Mouse (Mus musculus): Measurements from ENCODE around the gene Zfp653. TPM values are rescaled to one million over a fixed set of nuclear protein-coding genes. Genes with fewer than 3 reads are reported as not detected.
"Not testable (repeated sequence)": the region's sequence is repeated elsewhere in the genome, so short reads cannot be mapped to it uniquely, and the experiment has no call there.

Gene Zfp653
- polyA plus RNA-seq, 1 experiment from 2014 or later: 9.8 TPM

DNA sequence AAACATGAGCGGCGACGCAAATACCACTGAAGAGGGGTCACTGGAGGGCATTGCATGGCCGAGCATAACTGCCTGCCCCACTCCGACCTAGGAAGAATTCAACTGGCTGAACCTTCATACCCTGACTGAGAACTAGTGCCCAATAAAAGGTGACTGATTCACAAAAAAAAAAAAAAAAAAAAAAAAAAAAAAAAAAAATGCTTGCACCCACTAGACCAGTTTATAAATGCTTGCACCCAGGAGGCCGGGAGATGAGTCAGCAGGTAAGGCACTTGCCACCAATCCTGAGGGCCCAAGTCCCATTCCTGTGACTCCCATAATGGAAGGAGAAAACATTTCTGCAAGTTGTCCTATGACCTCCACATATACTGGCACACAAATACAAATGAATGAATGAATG is 21.6 kb upstream of the Zfp653 start:
- WGBS: 82% methylated on average over 6 of the region's 6 CpGs
- Histone ChIP-seq H3K4me1 (replicated peaks) (0 out of 2 replicates have a peak, but pooled peaks cover 10% of the 10 kb centered on the region), H3K4me2 (no peak overlapping the region), H3K27ac (ENCODE audit: poor library complexity, severe bottlenecking) (no peak overlapping the region), H3K27me3 (replicated peaks) (no peaks in the 10 kb centered on the region), H3K9ac (no peak overlapping the region), H3K4me3 (no peak overlapping the region), H3K9me3 (replicated peaks) (no peaks in the 10 kb centered on the region), H3K36me3 (no peaks in the 10 kb centered on the region)
- ATAC-seq (ENCODE audit: insufficient number of reproducible peaks, low FRiP score): no peak

DNA sequence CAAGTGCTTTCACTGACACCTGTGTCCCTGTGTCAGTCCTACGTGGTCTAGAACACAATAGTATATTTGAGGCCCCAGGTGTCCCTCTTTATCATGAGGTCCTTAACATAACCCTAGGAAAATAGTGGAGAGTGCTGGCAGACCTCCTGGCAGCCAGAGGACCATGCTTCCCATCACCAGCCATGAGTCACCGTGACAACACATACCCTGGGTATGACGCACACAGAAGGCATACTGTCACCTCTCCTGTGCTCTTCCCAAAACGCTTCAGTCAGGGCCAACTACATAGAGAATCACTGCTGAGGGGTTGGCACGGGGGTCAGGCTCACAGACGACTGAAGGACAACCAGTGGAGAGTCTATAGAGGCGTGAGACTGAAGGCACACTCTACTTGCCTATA is 18.8 kb upstream of the Zfp653 start:
- no peaks in the 10 kb centered on the region for H3K27me3 ChIP-seq (replicated peaks)
- H3K4me3 ChIP-seq: no peak overlapping the region
- no peak overlapping the region for H3K4me2 ChIP-seq
- 76% methylated on average over 7 of the region's 7 CpGs for WGBS
- H3K27ac ChIP-seq (ENCODE audit: poor library complexity, severe bottlenecking): no peak overlapping the region
- peaks cover 19% of the 10 kb centered on the region for H3K4me1 ChIP-seq (replicated peaks)
- ATAC-seq (ENCODE audit: insufficient number of reproducible peaks, low FRiP score): no peak
- H3K9me3 ChIP-seq (replicated peaks): no peaks in the 10 kb centered on the region
- H3K9ac ChIP-seq: no peak overlapping the region
- H3K36me3 ChIP-seq: no peaks in the 10 kb centered on the region

DNA sequence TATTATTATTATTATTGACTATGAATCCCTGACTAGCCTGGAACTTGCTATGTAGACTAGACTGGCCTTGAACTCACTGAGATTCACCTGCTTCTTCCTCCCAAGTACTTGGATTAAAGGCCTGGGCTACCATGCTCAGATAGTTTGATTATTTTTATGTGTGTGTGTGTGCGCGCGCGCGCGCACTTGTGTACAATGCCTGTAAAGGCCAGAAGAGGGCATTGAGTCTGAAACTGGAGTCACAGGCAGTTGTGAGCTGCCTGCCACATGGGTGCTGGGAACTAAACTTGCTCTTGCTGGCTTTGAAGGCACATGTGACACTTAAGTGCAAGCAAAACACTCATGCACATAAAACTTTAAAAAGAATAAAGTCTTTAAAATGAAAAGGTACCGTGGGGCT is 18.1 kb upstream of the Zfp653 start:
- Histone ChIP-seq H3K4me2 (no peak overlapping the region), H3K4me1 (replicated peaks) (peaks cover 19% of the 10 kb centered on the region), H3K27ac (ENCODE audit: poor library complexity, severe bottlenecking) (no peak overlapping the region), H3K36me3 (no peaks in the 10 kb centered on the region), H3K4me3 (no peak overlapping the region), H3K27me3 (replicated peaks) (no peaks in the 10 kb centered on the region), H3K9ac (no peak overlapping the region), H3K9me3 (replicated peaks) (no peaks in the 10 kb centered on the region)
- 99% methylated on average over 7 of the region's 7 CpGs for WGBS
- ATAC-seq (ENCODE audit: insufficient number of reproducible peaks, low FRiP score): no peak

DNA sequence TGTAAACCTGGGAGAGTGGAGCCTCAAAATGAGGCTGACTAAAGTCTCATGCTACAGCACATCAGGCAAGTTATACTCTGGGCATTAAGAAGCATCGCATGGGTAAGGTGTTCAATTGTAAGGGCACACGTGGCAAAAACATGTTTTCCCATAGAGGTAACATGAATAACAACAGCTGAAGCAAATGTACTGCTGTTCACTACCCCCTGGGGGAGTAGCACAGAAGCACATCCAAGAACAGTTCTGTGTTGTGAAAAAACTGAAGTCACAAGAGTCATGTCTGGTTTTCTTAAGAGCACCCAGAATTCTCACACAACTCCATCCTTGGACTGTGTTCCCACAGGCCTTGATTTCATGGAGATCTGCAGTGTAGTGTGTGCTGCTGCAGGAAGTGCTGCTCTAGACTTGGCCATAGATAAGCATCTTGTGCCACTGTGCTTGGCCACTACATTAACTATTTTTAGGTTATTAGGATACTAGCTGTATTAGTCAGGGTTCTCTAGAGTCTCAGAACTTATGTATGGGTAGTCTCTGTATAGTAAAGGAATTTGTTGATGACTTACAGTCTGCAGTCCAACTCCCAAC is 15.9 kb upstream of the Zfp653 start:
- 81% methylated on average over 2 of the region's 2 CpGs for WGBS
- no peak overlapping the region for H3K27ac ChIP-seq (ENCODE audit: poor library complexity, severe bottlenecking)
- no peaks in the 10 kb centered on the region for H3K27me3 ChIP-seq (replicated peaks)
- no peak for ATAC-seq (ENCODE audit: insufficient number of reproducible peaks, low FRiP score)
- peaks cover 11% of the 10 kb centered on the region; the same call in 1 of the 2 replicates for H3K36me3 ChIP-seq
- peaks cover 19% of the 10 kb centered on the region for H3K4me1 ChIP-seq (replicated peaks)
- no peak overlapping the region for H3K4me3 ChIP-seq
- H3K9ac ChIP-seq: no peak overlapping the region
- H3K9me3 ChIP-seq (replicated peaks): no peaks in the 10 kb centered on the region
- H3K4me2 ChIP-seq: no peak overlapping the region

DNA sequence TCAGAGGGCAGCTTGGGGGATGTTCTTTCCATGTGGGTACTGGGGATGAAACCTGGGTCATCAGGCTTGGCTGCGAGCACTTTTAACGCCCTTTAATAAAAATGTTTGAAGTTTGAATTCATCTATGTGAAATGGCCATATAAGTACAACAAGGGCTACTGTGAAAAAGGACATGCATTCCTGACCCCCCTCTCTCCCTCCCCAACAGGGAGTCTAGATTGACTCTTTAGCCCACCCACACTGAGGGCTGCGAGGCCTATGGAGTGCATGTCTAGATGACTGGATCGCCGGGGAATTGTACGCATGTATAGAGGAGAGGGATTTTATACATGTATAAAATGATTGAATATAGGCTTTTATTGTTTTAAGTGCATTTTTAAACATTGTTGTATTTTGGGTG is 14.8 kb upstream of the Zfp653 start:
- 77% methylated on average over 6 of the region's 6 CpGs for WGBS
- H3K9ac ChIP-seq: peak overlapping the region; percentile 82
- no peak for ATAC-seq (ENCODE audit: insufficient number of reproducible peaks, low FRiP score)

DNA sequence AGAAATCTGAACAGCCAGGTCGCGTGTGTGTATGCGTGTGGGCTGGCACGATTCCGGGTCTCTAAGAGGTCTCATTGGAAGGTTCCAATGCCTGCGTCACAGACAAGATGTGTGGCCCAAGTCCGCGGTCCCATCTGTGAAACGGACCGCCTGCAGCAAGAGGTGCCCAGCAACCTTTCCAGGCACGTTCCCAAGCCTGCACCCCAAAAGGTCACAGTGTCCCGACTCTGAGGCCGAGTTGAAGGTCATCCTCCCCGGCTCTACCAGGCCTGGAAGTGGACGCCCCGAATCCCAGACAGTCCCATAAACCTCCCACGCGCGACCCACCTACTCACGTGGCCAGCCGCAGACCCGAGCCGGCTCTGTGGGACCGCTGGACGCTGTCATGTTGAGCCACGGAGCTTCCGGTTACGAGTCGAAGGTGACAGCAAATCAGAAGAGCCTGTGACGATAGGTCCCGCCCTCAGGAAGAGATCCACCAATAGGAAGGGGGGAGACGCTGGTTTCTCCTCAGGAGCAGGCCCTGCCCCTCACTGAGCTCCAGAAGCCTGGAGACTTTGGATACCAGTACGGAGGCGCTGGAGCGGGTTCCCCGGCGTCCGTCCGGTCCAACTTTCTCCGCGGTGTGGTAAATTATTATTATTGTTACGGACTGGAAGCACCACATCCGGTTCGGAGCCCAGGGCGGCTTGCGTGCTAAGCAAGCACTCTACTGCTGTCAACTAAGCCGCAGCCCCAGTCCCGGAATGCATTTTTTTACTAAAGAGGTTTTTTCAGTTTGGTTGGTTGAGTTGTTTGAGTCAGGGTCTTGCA is 14.1 kb upstream of the Zfp653 start, which contains the start of gene Ecsit:
Ecsit (minus strand) TSS at position 417 of the 813 bp plus-strand sequence.
- peak; percentile 98 for ATAC-seq (ENCODE audit: insufficient number of reproducible peaks, low FRiP score)
- no peaks in the 10 kb centered on the region for H3K9me3 ChIP-seq (replicated peaks)
- peaks cover 17% of the 10 kb centered on the region for H3K36me3 ChIP-seq
- H3K9ac ChIP-seq: peak within 1 kb of the TSS; percentile 82
- H3K27me3 ChIP-seq (replicated peaks): no peaks in the 10 kb centered on the region
- H3K4me2 ChIP-seq: peak within 1 kb of the TSS; percentile 83
- under 1% methylated on average over 48 of the region's 48 CpGs for WGBS
- peak within 1 kb of the TSS; percentile 85 for H3K4me3 ChIP-seq
- peak within 1 kb of the TSS; percentile 75 for H3K27ac ChIP-seq (ENCODE audit: poor library complexity, severe bottlenecking)
- peaks cover 19% of the 10 kb centered on the region for H3K4me1 ChIP-seq (replicated peaks)

More for the DNA sequence above, 14.8 kb upstream of the Zfp653 start:
- Histone ChIP-seq H3K36me3 (peaks cover 11% of the 10 kb centered on the region; the same call in 1 of the 2 replicates), H3K4me3 (peak overlapping the region; percentile 85), H3K4me1 (replicated peaks) (peaks cover 19% of the 10 kb centered on the region), H3K9me3 (replicated peaks) (no peaks in the 10 kb centered on the region), H3K4me2 (peak overlapping the region; percentile 83), H3K27ac (ENCODE audit: poor library complexity, severe bottlenecking) (peak overlapping the region; percentile 75), H3K27me3 (replicated peaks) (no peaks in the 10 kb centered on the region)

DNA sequence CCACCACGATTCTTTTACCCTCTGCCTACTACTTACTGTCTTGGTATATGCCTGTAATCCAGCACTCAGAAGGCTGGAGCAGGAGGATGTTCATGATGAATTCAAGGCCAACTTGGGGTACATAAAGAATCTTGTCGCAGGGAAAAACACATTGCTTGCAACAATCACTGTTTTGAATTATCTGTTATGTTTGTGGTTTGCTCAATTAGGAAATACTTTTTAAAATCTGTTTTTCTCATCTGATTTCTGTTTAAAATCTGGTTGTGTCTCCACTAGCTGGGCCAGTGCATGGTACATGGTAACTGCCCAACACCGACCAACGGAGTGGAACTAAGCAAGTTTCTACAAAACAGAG is 13.5 kb upstream of the Zfp653 start:
- ATAC-seq (ENCODE audit: insufficient number of reproducible peaks, low FRiP score): no peak
- H3K4me2 ChIP-seq: peak overlapping the region; percentile 83
- no peaks in the 10 kb centered on the region for H3K9me3 ChIP-seq (replicated peaks)
- peaks cover 19% of the 10 kb centered on the region for H3K4me1 ChIP-seq (replicated peaks)
- peak overlapping the region; percentile 82 for H3K9ac ChIP-seq
- 32% methylated on average over 4 of the region's 4 CpGs for WGBS
- H3K4me3 ChIP-seq: peak overlapping the region; percentile 85
- H3K27ac ChIP-seq (ENCODE audit: poor library complexity, severe bottlenecking): peak overlapping the region; percentile 30; the same call in 1 of the 2 replicates
- H3K27me3 ChIP-seq (replicated peaks): no peaks in the 10 kb centered on the region
- peaks cover 22% of the 10 kb centered on the region for H3K36me3 ChIP-seq

DNA sequence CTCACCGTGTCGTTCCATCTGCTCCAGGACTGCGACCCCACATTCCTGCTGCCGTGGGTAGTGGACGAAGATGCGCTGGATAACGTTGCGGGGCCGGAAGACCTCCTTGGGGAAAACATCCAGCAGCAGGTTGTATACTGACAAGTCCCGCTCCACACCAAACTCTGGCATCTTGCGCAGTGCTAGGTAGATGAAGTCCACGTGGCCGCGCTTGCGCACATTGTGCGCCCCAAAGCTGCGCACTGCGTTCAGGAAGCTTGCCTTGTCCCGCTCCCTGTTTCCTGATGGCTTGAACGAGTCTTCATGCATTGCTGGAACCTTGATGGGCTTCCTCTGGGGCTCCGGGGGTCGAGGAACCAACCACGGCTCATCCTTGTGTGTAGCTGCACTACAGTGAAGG is 5.0 kb upstream of the Zfp653 start:
- Histone ChIP-seq H3K4me1 (replicated peaks) (no peaks in the 10 kb centered on the region), H3K9me3 (replicated peaks) (no peaks in the 10 kb centered on the region), H3K27me3 (replicated peaks) (no peaks in the 10 kb centered on the region), H3K36me3 (peaks cover 64% of the 10 kb centered on the region), H3K4me2 (no peak overlapping the region), H3K4me3 (no peak overlapping the region), H3K9ac (no peak overlapping the region), H3K27ac (ENCODE audit: poor library complexity, severe bottlenecking) (no peak overlapping the region)
- ATAC-seq (ENCODE audit: insufficient number of reproducible peaks, low FRiP score): no peak
- WGBS: 91% methylated on average over 23 of the region's 23 CpGs

DNA sequence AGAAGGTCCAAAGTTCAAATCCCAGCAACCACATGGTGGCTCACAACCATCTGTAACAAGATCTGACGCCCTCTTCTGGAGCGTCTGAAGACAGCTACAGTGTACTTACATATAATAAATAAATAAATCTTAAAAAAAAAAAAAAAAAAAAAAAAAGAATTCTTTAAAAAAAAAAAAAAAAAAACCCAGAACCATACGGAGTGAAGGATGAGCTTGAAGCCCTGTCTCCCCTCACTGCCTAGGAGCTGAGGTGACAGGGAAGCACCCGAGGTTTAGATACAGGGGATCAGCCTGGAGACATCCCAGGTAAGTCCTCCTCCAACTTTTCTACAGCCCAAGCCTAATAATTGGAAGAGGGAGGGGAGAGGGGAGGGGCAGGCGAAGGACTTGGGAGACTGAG is 4.6 kb upstream of the Zfp653 start:
- H3K9ac ChIP-seq; H3K4me3 ChIP-seq; ATAC-seq (ENCODE audit: insufficient number of reproducible peaks, low FRiP score); H3K27ac ChIP-seq (ENCODE audit: poor library complexity, severe bottlenecking); H3K27me3 ChIP-seq (replicated peaks); H3K4me2 ChIP-seq; H3K4me1 ChIP-seq (replicated peaks); H3K9me3 ChIP-seq (replicated peaks): not testable (repeated sequence)
- H3K36me3 ChIP-seq: peaks cover 64% of the 10 kb centered on the region
- 73% methylated on average over 5 of the region's 5 CpGs for WGBS

DNA sequence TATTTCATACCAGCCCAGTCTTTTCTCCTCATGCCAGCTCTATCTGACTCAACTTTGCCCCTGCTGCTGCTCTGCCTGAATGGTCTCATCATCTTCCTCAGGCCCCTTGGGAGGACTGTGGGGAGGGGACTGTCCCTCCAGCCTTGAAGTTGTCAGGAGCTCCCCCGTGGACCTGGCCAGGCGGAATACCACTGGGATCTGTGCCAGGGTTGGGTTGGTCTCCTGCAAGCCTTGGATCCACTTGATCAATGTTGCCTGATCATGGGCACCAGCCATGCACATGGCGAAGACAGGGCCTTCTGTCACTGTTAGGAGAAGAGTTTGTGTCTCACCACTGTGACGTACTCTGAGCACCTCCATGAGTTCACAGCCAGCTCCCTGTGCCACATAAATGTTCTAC is 1.1 kb upstream of the Zfp653 start:
- WGBS: 91% methylated on average over 4 of the region's 4 CpGs
- no peak for ATAC-seq (ENCODE audit: insufficient number of reproducible peaks, low FRiP score)
- H3K4me2 ChIP-seq: no peak overlapping the region

DNA sequence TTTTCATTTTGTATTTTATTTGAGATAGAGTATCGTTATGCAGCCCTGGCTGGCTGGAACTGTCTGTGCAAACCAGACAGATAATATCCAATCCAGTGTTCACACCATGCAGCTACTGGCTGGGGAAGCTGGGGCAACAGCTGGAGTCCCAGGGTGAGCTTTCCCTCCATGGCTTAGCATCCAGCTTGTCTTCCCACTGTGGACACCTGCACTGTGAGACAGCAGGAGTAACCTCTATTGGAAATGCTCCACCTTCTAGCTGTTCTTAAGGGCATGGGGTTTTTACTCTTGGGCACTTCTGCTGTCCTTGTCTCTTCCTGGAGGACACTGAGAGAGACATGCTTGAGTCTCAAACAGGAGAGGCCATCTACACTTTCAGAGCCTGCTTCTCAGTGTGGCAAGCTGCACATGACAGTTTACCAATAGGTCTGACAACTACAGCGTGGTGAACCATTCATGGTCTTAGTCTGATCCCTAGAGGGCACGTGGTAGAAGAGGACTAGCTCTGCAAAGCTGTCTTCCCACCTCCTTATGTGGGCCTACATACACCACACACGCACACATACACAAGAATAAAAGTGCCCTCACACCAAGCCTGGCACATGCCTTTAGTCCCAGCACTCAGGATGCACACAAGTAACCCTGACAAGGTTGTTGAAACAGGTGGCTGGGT is 1.2 kb downstream of the Zfp653 start:
- Histone ChIP-seq H3K4me1 (replicated peaks) (peaks cover 15% of the 10 kb centered on the region), H3K27ac (ENCODE audit: poor library complexity, severe bottlenecking) (peak overlapping the region; percentile 45), H3K4me2 (peak overlapping the region; percentile 72), H3K4me3 (peak overlapping the region; percentile 86), H3K36me3 (peaks cover 53% of the 10 kb centered on the region), H3K9ac (peak overlapping the region; percentile 58), H3K27me3 (replicated peaks) (no peaks in the 10 kb centered on the region), H3K9me3 (replicated peaks) (no peaks in the 10 kb centered on the region)
- ATAC-seq (ENCODE audit: insufficient number of reproducible peaks, low FRiP score): no peak
- WGBS: 62% methylated on average over 4 of the region's 4 CpGs

More for the DNA sequence above, 1.1 kb upstream of the Zfp653 start:
- H3K27ac ChIP-seq (ENCODE audit: poor library complexity, severe bottlenecking): no peak overlapping the region
- no peaks in the 10 kb centered on the region for H3K27me3 ChIP-seq (replicated peaks)
- no peak overlapping the region for H3K9ac ChIP-seq
- H3K4me3 ChIP-seq: no peak overlapping the region
- peaks cover 54% of the 10 kb centered on the region for H3K36me3 ChIP-seq
- no peaks in the 10 kb centered on the region for H3K9me3 ChIP-seq (replicated peaks)
- peaks cover 15% of the 10 kb centered on the region for H3K4me1 ChIP-seq (replicated peaks)
